Mouse (Mus musculus) adrenal gland, adult 2 months (tissue): ENCODE data around the gene Cyfip2. TPM values are rescaled to one million over a fixed set of nuclear protein-coding genes. Genes with fewer than 3 reads are reported as not detected.

ENCODE experiments used
- DNase-seq: peaks from one replicate; pipeline ENCODE4 v3.0.0; 2021
- polyA plus RNA-seq: library from polyadenylated mRNA; depleted of rRNA; stranded (reverse); fragments of >200 nt; gene quantifications from 2 replicates; pipeline ENCODE4 v1.2.3, GENCODE M21; 2012
- total RNA-seq, 2 experiments: library from RNA; stranded (reverse); gene quantifications; 2 replicates each; pipeline ENCODE4 v1.2.3; 2021

The Cyfip2 gene
- total and polyA plus RNA-seq, 3 experiments, result 34.7 to 95.2 (median 68.1) TPM

DNA sequence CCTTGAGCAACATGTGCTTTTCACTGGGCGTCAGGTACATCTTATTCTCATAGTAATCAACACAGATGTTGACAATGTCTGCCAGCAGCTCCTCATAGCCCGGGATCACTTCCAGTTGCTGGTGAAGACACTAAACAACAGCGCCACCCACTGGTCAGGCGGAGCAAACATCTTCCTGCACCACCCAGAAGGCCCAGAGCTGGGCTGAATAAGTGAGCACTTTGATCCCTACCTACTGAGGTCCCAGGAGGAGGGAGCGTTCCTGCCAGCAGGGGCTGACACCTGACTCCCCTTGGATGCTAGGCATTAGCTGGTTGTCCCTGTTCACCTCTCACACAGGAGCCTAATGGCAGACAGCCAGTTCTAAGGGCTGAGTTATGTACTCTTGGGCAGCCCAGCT lies 35.9 kb downstream of the Cyfip2 start:
- peak; percentile 48 for DNase-seq

DNA sequence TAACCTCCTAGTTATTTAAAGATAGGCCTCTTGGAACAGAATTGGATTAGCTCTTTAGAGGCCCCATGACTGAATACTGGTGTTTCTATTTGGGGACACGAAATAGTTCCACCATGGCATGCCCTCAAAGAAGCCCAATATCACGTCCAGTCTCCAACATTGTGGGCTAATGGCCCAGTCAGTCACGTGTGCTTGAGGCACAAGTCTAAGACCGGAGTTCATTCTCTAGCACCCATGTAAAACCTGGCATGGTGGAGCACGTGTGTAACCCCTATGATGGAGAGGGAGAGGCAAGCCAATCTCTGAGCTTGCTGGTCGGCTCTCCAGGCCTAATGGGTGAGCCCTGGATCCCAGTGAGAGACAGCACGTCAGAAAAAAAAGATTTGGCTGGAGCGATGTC lies 36.5 kb downstream of the Cyfip2 start:
- no peak for DNase-seq

DNA sequence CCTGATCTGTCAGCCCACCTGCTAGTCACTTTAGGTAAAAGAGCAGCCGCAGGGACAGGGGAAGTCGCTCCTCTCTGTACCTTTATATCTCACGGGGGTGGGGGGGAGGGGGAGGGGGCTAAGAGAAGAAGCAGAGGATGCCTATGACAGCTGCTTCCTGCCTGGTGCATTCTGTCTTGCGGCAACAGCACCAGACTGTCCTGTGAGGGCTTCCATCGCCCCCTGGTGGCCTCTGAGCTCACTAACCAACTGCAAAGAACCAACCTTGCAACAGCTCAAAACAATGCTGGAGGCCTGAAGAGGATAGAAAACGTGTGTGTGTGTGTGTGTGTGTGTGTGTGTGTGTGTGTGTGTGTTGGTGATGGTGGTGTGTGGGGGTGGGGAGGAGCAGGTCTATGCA lies 37.4 kb downstream of the Cyfip2 start:
- peak; percentile 77 for DNase-seq

DNA sequence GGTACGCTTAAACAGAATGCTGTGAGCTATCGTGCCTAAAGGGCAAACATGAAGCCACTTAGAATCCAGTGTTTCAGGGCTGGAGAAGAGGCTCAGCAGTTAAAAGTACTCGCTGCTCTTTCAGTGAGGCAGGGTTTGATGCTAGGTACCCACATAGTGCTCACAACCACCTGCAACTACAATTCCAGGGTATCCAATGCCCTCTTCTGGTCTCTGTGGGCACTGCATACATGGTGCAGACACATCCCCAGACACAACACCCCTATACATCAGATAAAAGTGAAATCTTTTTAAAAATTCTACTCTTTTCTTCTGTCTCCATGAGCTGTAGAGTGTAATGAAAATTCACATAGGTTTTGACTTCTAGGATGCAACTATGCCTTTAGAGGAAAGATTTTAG lies 38.7 kb downstream of the Cyfip2 start:
- no peak for DNase-seq

DNA sequence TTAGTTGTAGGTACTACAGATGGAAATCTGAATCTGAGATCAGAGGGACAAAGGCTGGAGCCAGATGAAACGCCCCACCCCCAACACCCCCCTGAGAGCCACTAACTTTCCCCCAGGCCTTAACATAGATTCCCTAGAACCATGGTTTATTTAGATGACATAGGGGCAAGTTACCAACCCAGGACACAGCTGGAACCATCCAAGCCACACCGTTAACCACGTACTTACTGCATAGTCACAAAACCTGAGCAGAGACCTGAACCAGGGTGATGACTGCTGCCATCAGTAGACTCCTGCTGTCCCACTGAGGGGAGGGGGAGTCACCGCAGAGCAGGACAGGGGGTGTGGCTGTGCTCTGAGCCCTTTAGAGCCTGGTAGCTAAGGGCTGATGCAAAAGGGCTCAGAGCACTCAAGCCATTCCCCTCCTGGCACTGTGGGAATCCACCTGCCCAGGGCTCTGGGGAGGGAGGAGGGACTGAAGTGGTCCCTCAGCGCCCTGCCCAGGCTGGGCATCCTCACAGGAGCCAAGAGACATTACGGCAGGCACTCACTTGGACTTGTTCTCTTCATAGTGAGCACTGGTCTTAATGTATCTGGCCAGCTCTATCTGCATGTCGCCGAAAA lies 40.5 kb downstream of the Cyfip2 start:
- no peak for DNase-seq

DNA sequence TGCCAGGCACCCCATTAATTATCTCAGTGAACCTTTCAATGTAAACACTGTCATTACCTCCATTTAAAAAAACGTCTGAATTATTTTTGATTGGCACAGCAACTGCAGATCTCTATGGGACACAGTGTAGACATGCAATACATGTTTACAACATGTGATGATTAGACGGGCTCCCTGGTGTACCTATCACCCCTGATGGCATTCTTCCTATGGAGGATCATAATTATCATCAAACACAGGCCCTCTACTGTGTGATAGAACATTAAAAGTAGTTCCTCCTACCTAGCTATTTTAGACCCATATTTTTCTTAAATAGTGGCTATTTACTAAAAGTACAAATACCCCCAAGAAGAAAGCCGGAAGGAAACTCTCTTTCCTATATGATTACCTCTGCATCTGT lies 42.8 kb downstream of the Cyfip2 start:
- no peak for DNase-seq

DNA sequence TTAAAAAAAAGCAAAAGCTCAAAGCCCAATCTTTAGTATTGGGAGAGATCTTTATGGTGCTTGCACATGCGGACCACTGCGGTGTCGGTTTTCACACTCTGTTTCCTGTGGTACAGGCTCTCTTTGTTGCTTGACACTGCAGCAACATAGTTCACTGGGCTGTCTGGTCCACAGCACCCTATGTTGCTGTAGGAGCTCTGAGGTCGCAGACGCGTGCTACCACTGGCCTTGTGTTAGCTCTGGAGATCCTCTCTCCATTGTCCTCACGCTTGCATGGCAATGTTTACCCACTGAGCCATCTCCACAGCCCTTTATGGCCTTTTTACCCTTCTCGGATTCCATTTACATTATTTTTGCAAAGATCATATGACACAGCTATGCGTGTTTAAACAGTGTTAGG lies 43.3 kb downstream of the Cyfip2 start:
- no peak for DNase-seq

DNA sequence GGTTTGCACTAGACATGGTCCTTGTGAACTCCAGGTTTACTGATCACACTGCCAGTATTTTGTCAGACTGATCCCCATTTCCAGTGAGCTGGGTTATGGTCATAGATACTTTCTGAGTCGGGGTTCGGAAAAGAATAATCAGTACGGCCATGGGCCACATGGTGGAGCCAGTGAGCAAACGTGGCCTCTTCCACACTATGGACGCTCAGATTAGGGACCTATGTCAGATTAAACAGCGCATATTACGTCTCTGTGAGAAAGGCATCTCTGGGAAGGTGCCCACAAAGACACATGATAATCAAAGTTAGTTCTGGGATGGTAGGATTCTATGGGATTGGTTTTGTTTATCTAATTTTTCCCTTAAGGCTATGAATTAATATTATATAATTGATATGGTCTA lies 43.7 kb downstream of the Cyfip2 start:
- DNase-seq, result peak; percentile 58

DNA sequence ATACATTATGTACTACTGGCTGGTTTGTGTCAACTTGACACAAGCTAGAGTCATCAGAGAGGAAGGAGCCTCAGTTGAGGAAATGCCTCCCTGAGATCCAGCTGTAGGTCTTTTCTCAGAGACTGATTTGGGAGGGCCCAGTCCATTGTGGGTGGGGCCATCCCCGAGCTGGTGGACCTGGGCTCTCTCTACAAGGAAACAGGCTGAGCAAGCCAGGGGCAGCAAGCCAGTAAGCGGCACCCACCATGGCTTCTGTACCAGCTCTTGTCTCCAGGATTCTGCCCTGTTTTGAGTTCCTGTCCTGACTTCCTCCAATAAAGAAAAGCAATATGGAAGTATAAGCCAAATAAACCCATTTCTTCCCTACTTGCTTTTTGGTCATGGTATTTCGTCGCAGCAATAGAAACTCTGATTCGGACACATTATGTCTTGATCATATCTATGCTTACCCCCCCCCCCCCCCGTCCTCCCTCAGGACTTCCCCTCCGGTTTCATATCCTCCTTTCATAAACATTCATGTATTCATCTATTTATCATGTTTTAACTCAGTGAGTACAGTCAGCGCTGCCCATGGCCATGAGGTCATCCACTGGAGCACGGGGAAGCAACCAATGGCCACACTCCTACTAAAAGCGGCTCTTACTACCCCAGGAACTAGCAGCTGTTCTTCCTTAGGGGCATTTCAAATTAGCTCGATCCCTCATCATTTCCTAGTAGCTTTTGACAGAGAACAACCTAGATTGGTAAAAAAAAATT lies 47.5 kb downstream of the Cyfip2 start:
- DNase-seq, result no peak

DNA sequence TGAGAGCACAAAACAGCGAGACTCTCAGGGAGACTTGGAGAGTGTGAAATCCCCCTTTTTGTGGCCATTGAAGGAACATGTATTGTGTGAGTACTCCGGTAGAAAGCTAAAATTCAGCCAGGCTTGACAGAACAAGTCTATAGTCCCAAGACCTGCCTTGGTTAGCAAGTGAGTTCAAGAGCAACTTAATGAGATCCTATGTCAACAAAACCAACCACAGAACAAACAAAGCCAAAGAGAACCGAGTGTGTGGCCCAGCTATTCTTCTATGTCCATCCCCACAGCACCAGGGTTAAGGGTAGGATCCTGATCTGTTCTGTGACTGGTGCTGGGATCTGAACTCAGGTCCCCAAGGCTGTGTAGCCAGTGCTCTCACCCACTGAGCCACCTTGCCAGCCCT lies 48.1 kb downstream of the Cyfip2 start:
- DNase-seq, result no peak

DNA sequence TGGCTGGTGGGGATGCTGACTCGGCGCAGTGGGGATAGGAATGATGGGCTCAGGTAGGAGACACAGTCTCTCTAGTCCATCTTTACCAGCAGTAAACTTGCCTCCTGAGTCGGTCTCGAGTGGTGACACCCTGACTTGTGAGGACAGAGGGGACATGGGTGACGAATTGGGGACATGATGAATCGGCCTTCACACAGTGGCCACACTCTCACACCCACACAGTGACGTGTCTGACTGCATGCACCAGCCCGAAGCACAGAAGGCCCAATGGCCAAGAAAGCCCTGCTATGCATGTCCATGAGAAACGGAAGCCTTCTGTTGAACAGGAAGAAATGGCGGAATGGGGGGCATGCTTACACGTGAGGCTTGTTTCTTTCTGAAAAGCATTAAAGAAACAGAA lies 49.4 kb downstream of the Cyfip2 start:
- peak; percentile 55 for DNase-seq

DNA sequence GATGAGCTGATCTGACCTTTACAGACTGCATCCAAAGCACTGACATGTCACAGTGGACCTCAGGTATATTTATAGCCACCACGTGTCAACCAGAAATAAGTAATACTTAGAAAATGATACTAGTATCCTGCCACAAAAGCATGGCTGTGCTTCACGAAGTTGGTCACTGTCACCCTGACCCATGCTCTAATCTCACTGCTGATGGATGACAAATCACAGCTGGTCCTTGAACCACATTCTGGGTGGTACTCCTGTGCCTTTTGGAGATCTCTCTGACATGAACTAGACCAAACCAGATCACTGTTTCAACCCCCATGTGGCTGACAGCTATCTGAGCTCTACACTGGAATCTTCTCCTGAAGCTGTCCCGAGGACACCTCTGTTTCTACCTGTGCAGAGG lies 49.8 kb downstream of the Cyfip2 start:
- peak; percentile 68 for DNase-seq

DNA sequence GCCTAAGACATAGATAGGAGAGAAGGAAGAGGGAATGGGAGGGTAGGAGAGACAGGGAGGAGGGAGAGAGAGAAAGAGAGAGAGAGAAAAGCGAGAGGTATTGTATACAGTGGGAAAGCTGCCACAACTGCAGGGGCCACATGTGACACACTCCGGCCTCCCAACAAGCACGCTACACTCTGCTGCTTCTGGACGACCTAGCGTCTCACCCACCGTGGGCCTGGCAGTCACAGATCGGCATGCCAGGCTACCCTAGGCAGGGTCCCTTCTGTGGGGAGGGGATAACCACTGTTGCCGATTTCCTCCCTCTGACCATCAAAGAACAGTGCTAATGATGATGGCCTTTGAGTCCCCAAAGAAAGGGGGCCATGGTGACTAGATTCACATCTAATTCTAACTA lies 53.9 kb downstream of the Cyfip2 start:
- DNase-seq, result no peak

DNA sequence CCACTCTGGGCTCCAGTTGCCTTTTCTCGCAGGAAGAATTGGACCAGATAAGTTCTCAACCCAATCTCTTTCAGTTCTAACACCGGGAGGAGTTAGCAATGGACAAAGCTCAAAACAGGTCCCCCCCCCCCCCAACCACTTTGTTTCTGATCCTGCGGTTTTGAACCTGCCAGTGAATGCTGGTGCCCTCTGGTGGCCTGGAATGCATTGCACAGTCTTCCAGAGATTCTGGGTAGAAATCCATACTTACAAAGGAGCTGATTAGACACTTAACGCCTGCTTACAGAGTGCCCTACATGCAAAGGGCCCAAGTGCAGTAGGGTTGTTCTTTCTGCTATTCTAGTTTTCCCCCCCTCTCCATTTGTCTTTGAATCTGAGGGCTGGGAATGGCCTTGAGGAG lies 54.5 kb downstream of the Cyfip2 start:
- DNase-seq, result no peak

DNA sequence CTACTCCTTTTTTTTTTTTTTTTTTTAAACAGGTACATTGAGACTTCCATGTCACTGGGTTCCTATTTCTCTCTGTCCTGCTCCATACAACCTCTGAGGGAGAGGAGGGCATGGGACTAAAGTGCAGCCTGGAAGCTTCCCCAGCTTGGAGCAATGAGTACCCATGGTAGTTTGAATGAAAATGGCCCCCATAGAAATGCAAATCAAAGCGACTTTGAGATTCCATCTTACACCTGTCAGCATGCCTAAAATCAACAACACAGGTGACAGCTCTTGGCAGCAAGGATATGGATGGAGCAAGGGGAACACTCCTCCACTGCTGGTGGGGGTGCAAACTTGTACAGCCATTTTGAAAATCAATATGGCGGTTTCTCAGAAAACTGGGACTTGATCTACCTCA lies 57.4 kb downstream of the Cyfip2 start:
- no peak for DNase-seq

DNA sequence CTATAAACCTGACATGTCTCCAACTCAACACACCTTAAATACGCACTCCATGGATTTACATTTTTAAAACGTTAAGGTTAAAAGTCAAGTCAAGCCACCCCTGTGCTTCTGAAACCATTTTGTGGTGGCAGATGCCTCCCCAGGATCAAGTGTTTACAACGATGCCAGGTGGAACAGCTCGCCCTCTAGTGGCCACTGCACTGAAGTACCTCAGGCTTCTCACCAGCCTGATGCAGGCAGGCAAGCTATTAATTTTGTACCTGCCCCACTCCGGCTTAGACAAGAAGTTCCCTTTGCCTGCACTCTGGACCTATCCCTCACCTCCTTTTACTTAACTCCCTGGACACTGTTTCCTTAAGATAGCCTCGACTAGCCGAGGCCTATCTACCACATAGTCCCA lies 60.7 kb downstream of the Cyfip2 start:
- peak; percentile 67 for DNase-seq

DNA sequence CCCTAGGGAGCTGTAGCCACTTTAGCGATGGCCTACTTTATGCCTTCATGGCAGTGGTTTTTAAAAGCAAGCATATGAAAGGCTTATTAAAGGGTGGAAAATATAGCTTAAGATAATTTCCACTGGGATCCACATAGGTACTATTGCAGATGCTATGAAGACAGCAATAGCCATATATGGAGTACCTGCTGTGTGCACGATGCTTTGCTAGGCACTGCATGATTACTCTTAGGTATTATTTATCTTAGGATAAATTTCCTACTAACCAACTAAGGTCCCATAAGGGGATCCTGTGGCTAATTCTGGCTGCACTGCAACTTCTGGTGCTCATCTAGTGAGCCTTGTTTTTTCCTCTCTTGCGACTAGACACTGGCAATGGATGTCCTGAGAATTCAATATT lies 64.3 kb downstream of the Cyfip2 start:
- no peak for DNase-seq

DNA sequence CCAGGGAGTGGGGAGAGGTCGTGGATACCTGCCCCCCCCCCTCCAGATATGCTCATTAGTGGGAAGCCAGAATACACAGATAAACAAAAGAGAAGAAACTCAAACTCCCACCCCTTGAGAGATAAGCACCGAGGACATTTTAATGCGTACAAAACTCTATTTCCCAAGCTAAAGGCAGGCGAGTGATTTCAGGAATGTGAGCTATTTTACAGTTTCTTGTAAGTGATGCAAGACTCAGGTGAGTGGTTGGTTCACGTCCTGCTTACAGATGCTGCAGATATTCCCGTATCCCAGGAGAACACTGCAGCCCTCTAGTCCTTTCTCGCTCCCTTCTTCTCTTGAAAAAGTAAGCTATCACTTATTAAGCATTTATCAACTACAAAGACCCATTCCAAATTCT lies 66.3 kb downstream of the Cyfip2 start:
- DNase-seq, result no peak

DNA sequence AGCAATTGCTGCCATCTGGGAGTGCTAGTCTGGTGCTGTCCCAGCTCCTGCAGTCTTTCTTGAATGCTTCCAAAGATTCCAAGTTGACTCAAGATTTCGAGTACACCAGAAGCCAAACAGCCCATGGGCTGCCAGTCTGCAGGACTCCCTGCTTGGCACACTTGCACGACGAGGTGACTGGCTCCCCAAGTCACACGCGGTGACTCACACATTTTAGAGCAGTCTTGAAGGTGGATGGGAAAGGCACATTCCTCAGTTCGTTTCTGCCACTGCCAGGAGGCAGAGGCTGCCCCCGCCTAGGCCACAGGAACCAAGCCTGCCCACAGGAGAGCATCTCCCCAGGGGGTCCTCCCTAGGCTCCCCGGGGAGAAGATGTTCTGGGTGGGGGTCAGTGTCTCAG lies 66.7 kb downstream of the Cyfip2 start:
- peak; percentile 56 for DNase-seq

DNA sequence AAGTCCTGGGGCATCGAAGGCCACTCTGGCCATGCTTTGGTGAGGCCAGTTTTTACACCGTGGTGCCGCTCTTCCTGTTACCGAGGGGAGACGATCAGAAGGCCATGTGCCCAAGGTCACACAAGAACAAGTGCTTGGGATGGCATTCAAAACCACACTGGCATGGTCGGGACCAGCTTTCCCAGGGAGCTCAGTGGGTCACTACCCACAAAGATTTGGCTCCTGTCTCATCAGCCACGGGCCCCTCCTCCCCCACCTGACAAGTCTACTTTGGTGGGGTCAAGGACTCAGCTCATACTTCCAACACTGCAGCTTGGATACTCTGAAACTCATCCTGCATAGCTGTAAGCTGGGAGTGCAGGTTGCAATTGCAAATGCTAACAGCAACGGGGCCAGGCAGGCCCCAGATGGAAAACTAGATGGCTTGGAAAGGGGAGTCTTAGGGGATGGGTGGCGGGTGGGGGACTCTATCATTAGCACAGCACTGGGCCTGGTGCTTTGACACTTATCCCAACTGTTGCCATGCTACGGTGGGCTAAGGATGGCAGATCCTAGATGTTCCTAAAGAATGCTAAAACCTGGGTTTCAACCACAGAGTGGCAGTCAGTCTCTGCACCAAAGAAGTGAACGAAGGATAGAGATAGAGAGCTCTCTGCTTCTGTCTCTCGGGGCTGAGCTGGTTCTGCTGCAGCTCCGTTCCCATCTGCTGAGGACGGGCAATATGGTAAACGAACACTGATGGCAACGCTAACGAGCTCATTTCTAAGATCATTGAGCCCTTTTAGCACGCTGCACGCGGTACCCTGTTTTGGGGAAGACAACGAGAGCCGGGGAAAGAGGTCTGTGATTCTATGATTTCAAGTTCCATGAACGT lies 67.7 kb downstream of the Cyfip2 start:
- DNase-seq, result peak; percentile 54

DNA sequence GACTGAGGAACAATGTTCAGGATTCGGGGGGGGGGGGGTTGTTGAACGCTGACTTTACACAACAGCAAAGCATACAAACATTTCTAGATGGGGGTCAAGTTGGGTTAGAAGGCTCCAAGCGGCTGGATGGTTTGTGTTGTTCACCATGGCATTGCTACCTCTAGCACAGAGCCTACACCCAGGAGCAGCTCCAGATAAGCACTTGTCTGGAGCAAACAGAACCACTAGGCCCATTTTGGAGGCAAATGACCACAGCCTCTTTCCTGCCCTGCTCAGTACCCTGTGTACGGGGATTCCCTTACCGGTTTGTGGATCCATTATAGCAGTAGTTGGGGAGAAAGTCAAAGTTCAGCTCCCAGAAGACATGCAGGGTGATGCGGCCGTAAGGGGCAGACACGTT lies 70.7 kb downstream of the Cyfip2 start:
- no peak for DNase-seq

DNA sequence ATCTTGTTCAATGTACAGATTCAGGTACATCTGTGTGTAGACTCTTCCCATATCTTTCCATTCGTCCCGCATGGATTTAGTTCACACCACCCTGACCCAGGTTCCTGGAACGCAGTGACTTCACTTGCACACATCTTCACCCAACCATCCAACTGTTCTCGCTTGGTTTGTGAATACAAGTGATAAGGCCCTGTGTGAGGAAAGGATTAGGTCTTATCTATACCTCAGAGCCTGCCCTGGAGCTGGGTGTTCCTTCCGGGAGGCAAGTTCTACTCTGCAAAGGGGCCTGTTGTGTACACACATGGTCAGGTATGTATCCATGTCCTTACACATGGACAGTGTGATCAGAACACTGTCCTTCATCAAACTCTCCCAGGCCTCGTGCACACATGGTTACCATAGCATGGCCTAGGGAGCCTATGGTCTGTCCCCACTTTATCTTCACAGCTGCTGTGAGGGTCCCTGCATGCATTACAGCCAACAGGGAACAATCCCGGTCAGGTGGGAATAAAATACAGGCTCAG lies 71.4 kb downstream of the Cyfip2 start:
- DNase-seq, result no peak

DNA sequence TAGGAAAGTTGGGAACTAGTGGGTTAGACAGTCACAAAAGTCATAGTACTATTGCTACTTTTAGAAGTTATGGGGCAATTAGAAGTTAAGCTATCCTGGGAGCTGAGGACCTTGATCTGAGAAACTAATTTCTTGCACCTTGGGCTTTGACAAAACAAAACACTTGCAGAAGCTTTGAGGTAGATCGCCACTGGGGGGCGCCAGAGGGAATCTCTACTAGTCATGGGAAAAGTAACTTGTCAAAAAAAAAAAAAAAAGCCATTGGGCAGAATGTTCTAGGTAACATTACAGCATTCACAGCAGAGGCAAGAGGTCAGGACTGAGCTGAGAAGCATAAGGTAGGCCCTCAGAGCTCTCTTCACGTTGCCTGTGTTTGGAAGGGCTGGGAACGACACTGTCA lies 75.7 kb downstream of the Cyfip2 start:
- DNase-seq, result peak; percentile 68
